Mouse (Mus musculus): ENCODE data around the gene Plscr3.

DNA sequence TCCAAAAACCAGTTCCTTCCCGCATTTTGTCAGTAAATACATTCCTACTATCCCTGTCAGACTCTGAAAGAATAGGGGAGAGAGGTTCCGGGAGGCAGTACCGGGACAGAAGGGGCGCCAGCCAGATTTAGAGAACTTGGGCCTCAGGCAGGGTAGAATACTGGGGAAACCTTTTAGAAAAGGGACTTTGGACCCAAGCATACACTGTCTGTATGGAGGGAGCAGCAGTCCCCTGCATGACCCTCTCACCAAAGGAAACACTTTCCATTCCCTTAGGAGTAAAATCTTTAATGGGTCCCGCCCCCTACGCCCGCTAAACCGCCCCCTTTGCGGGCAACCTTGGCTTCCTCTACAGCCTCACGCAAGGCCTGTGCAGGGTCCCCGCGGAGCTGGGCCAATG, 42.8 kb upstream of the Plscr3 start:
- TF ChIP-seq POLR2A (IDR thresholded peaks at IDR 0.05; ENCODE audit: low read depth, low read length), result no peak; the same call in 1 of the 2 replicates
- no peak for TF ChIP-seq CTCF (IDR thresholded peaks at IDR 0.05; ENCODE audit: borderline replicate concordance, insufficient read depth, low read length)

All from embryonic fibroblast, embryonic 13.5 days (primary cell).